Mouse (Mus musculus) embryonic facial prominence, embryonic 15.5 days (tissue): Measurements from ENCODE around the gene Stpg1. TPM values are rescaled to one million over a fixed set of nuclear protein-coding genes. Genes with fewer than 3 reads are reported as not detected.

Experiments used
- ATAC-seq: fragments of 200-750 bp; cut with Nextera tagmentation; 2 replicates; pipeline ENCODE4 v1.8.0; 2017; ENCODE audit warnings: low read depth, moderate TSS enrichment; ENCODE audit not compliant: insufficient number of reproducible peaks, low FRiP score, low TSS enrichment
- H3K27ac ChIP-seq: fragments of 300-500 bp; sonication (generic); replicated peaks from 2 replicates; pipeline ENCODE4 v1.5.1; 2015; ENCODE audit warnings: mild to moderate bottlenecking, inconsistent platforms
- H3K27me3 ChIP-seq: fragments of 300-500 bp; sonication (generic); 2 replicates; pipeline ENCODE4 v1.6.1; 2015; ENCODE audit warnings: inconsistent platforms
- H3K36me3 ChIP-seq: fragments of 300-500 bp; sonication (generic); 2 replicates; pipeline ENCODE4 v1.6.1; 2015; ENCODE audit warnings: mild to moderate bottlenecking, inconsistent platforms
- H3K4me1 ChIP-seq: fragments of 300-500 bp; sonication (generic); 2 replicates; pipeline ENCODE4 v1.6.1; 2015; ENCODE audit warnings: inconsistent platforms
- H3K4me2 ChIP-seq: fragments of 300-500 bp; sonication (generic); replicated peaks from 2 replicates; pipeline ENCODE4 v1.6.1; 2015; ENCODE audit warnings: mild to moderate bottlenecking, inconsistent platforms
- H3K4me3 ChIP-seq: fragments of 300-500 bp; sonication (generic); replicated peaks from 2 replicates; pipeline ENCODE4 v1.5.1; 2015; ENCODE audit warnings: mild to moderate bottlenecking, inconsistent platforms
- H3K9ac ChIP-seq: fragments of 300-500 bp; sonication (generic); 2 replicates; pipeline ENCODE4 v1.6.1; 2015; ENCODE audit warnings: inconsistent platforms
- H3K9me3 ChIP-seq: fragments of 300-500 bp; sonication (generic); replicated peaks from 2 replicates; pipeline ENCODE4 v1.6.1; 2016; ENCODE audit warnings: inconsistent platforms
- WGBS: fragments of 180-500 bp; shearing (Covaris S2); methylation state at CpG from one replicate; pipeline ENCODE4 v1.1.7; 2015; 5-methylcytosine and 5-hydroxymethylcytosine counted together
- polyA plus RNA-seq: library from polyadenylated mRNA; unstranded; fragments of >200 nt; fragmentation: Nextera tagmentation; extraction: Ambion mirVana; gene quantifications from 2 replicates; pipeline ENCODE4 v1.2.1, GENCODE M21; 2015

Stpg1 gene
- polyA plus RNA-seq, 1 experiment from 2014 or later: 1.9 TPM

DNA sequence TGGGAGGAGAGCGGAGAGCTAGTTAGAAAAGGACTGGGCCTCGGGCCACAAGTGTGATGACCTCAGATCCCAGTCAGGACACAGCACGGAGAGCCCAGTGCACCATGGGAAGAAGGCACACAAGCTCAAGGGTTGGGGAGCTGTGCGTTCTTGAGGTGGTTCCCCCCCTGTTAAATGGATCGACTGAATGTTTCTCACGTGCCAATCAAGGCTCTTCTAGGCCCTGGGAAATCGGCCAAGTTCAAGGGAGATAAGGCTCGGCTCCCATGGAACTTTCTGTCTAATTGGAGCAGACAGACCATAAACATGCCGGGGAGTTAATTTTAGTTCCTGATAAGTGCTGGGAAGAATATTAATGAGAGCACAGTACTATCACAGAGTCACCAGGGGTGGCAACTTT, 70.8 kb downstream of the Stpg1 start:
- WGBS: 49% methylated on average over 9 of the region's 9 CpGs
- H3K36me3 ChIP-seq: no peaks in the 10 kb centered on the region
- H3K4me2 ChIP-seq: no peak overlapping the region
- H3K27ac ChIP-seq: no peak overlapping the region
- no peak overlapping the region for H3K4me3 ChIP-seq
- peaks cover 51% of the 10 kb centered on the region for H3K4me1 ChIP-seq
- H3K27me3 ChIP-seq: peaks cover 20% of the 10 kb centered on the region
- no peak overlapping the region for H3K9ac ChIP-seq
- ATAC-seq: no peak
- H3K9me3 ChIP-seq: no peaks in the 10 kb centered on the region

DNA sequence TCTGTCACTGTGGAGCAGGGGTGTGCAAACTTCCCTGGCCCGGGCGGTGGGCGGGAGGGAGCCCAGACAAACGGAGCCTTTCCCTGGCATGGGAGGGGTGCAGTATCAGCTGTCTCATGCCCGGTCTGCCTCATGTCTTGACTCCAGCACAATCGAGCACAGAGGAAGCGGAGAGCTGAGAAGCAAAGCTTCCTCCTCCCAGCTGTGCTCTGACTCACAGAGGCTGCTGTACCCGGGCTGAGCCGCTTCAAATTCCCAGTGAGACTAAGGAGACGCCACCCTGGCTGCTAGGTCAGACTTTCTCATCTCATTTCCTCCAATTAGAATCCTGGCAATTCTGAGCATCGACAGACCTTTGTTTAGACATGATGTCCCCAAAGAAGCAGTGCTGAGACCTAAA, 72.5 kb downstream of the Stpg1 start:
- no peak overlapping the region for H3K4me3 ChIP-seq
- H3K4me1 ChIP-seq: peaks cover 61% of the 10 kb centered on the region
- H3K27ac ChIP-seq: no peak overlapping the region
- no peaks in the 10 kb centered on the region for H3K36me3 ChIP-seq
- H3K9me3 ChIP-seq: no peaks in the 10 kb centered on the region
- 27% methylated on average over 11 of the region's 11 CpGs for WGBS
- no peak overlapping the region for H3K4me2 ChIP-seq
- peaks cover 30% of the 10 kb centered on the region for H3K27me3 ChIP-seq
- no peak overlapping the region for H3K9ac ChIP-seq
- ATAC-seq: no peak

DNA sequence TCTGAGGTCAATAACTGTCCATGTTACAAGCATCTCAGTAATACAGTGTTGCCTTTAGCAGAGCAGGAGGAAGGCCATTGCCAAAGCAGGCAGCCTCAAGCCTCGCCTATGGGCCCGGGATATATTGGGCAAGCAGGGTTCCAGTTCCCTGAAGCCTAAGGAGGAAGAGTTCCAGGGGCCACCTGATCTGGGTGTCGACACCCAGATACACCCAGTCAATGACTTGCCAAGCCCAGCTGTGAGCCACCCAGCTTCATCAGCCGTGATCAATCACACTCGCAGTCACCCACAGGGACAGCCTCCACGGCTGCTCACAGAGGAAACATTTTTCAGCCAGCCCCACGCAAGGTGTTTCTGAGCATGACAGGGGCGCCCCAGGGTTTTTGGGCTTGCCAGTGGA, 72.9 kb downstream of the Stpg1 start:
- Histone ChIP-seq H3K27me3 (peaks cover 35% of the 10 kb centered on the region), H3K27ac (peak overlapping the region; percentile 19; the same call in 1 of the 2 replicates), H3K9ac (no peak overlapping the region), H3K4me3 (no peak overlapping the region), H3K9me3 (no peaks in the 10 kb centered on the region), H3K4me2 (no peak overlapping the region), H3K4me1 (peaks cover 66% of the 10 kb centered on the region), H3K36me3 (no peaks in the 10 kb centered on the region)
- ATAC-seq: no peak
- WGBS: 49% methylated on average over 8 of the region's 8 CpGs

DNA sequence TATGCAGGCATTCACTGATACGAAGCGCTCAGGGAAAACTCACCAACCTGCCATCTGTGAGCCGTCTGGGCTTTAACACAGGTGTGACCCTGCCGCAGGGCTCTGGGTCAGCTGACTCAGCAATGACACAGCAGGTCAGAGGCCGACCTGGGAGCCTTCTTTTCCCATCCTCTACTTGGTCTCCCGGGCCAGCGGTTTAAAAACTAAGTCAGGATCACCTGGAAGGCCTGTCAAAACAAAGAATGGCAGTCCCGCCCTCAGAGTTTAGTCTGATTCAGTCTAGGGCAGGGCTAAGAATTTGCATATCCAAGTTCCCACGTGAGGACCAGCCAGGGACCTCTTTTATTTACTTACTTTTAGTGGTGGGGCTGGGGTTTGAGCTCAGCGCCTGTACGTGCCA, 74.6 kb downstream of the Stpg1 start:
- peaks cover 74% of the 10 kb centered on the region for H3K4me1 ChIP-seq
- no peak for ATAC-seq
- 11% methylated on average over 11 of the region's 11 CpGs for WGBS

DNA sequence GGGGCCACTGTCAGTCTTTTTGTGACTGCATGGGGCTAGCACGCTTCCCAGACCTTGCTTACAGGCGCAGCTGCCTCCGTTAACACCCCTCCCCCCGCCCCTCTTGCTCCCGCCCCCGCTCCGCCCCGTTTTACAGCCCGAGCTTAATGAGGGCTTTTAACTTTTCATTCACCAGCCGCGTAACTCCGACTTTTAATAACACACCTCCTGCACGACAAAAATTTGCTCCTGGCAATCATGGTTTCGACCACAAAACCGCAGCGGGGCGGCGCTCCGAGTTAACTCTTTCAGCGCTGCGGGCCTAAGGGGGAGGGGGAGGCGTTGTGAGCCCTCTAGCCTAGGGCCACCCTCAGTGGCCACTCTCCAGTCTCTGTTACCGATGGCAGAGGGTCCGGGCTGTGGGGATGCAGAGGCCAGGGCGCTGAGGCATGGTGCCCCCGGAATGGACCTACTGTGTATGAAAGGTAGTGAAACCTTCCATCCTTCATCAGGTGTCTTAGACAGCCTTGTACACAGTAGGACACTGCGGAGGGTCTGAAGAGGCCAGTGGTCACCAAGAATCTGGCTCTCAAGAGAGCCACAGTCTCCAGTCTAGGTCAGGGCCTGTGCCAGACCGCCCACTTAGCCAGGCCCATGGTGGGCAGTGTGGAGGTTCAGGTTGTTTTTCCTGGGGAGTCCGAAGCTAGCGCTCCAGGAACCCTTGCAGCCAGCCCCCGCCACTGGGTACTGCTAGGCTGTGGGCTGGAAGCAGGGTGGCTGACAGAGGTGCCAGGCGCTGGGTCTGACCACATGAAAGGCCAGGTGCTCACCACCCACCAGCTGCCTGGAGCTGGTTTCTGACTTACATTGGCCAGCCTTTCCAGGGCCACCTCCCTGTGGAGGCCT, 75.8 kb downstream of the Stpg1 start:
- Histone ChIP-seq H3K9ac (no peak overlapping the region), H3K36me3 (no peaks in the 10 kb centered on the region), H3K4me1 (peaks cover 68% of the 10 kb centered on the region), H3K27ac (peak overlapping the region; percentile 58; the same call in 1 of the 2 replicates), H3K4me2 (peak overlapping the region; percentile 55), H3K9me3 (no peaks in the 10 kb centered on the region), H3K27me3 (peaks cover 58% of the 10 kb centered on the region), H3K4me3 (peak overlapping the region; percentile 35)
- peak; percentile 56; the same call in 1 of the 2 replicates for ATAC-seq
- WGBS: 10% methylated on average over 32 of the region's 32 CpGs

More for the DNA sequence above, 74.6 kb downstream of the Stpg1 start:
- Histone ChIP-seq H3K4me3 (peak overlapping the region; percentile 35; the same call in 1 of the 2 replicates), H3K9me3 (no peaks in the 10 kb centered on the region), H3K27me3 (peaks cover 52% of the 10 kb centered on the region), H3K4me2 (peak overlapping the region; percentile 55), H3K9ac (no peak overlapping the region), H3K36me3 (no peaks in the 10 kb centered on the region), H3K27ac (0 out of 2 replicates have a peak overlapping the region, but pooled peaks have one; percentile 31)

DNA sequence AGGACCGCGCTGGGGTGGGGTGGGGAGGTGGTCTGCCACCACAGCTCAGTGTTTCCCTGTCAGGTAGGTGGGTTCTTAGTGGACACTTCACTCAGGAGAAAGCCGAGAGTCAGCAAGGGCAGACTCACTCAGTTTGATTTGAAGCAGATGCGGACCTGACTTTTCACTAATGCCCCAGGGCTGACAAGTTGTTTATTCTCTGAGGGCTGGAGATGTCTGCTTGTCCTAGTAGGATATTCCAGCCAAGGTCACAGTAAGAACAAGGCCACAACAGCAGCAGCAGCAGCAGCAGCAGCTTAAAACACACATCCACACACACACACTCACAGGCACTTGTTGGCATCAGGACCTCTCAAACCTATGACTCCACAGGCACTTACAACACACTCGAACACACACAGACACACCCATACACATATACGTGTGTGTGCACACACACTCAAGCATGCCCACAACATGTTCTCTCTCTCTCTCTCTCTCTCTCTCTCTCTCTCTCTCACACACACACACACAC, 76.5 kb downstream of the Stpg1 start:
- H3K9me3 ChIP-seq: no peaks in the 10 kb centered on the region
- peak overlapping the region; percentile 35 for H3K4me3 ChIP-seq
- H3K9ac ChIP-seq: no peak overlapping the region
- H3K27ac ChIP-seq: peak overlapping the region; percentile 75; the same call in 1 of the 2 replicates
- peaks cover 66% of the 10 kb centered on the region for H3K4me1 ChIP-seq
- WGBS: 25% methylated on average over 6 of the region's 6 CpGs
- no peaks in the 10 kb centered on the region for H3K36me3 ChIP-seq
- ATAC-seq: no peak
- peak overlapping the region; percentile 55 for H3K4me2 ChIP-seq
- peaks cover 58% of the 10 kb centered on the region for H3K27me3 ChIP-seq

DNA sequence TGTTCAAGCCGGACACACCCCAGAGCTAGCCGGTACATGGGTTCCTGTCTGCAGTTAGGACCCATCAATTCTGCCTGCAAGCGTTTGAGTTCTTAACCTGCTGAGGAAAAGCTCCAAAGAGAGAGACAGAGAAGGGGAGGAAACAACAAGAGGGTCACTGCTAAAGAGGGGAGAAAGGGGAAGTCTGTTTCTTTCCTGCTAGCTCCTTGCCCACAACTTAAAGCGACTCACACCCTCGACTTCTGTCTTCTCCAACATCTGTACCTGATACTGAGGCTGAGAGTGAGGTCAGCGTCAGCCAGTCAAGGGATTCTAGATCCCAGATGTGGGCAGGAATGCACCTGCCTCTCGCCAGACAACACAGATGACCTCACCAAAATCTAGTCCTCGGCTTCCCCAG, 77.7 kb downstream of the Stpg1 start:
- Histone ChIP-seq H3K4me1 (peaks cover 65% of the 10 kb centered on the region), H3K9me3 (no peaks in the 10 kb centered on the region), H3K27me3 (peaks cover 58% of the 10 kb centered on the region), H3K9ac (no peak overlapping the region), H3K4me3 (peak overlapping the region; percentile 35), H3K36me3 (no peaks in the 10 kb centered on the region), H3K27ac (peak overlapping the region; percentile 75), H3K4me2 (peak overlapping the region; percentile 47; the same call in 1 of the 2 replicates)
- no peak for ATAC-seq
- 17% methylated on average over 8 of the region's 8 CpGs for WGBS

DNA sequence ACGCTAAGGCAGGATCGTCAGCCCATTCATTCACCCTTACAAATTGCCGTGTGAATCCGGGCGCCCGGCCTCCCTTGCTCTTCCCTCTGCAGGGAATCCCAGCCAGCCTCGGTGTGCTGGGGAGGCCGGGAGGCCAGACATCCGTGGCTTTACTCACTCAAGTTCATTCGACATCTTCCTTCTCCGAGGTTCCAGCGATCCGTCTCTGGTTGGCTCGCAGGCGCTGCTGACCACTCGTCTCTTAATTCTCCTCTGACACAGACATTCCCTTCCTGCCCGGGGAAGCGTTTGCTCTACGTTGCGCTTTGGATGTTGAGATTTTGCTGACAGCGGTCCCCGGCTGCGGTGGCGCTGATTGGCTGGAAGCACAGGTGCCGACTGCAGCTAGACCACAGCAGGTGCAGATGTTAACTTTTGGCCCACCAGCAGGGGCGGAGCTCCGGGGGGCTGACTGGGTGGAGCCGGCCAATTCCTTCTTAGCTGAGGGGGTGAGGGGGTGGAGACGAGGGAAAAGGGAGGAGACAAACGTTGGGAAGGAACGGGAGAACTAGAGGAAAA, 78.7 kb downstream of the Stpg1 start, which contains the start of gene Grhl3:
Gene Grhl3 (minus strand): TSS at position 380 of the 558 bp plus-strand sequence.
- peak within 1 kb of the TSS; percentile 75 for H3K27ac ChIP-seq
- under 1% methylated on average over 31 of the region's 31 CpGs for WGBS
- peak within 1 kb of the TSS; percentile 35 for H3K4me3 ChIP-seq
- no peaks in the 10 kb centered on the region for H3K36me3 ChIP-seq
- H3K9ac ChIP-seq: no peak within 1 kb of the TSS; the same call in 1 of the 2 replicates
- peaks cover 55% of the 10 kb centered on the region for H3K4me1 ChIP-seq
- no peak for ATAC-seq
- no peaks in the 10 kb centered on the region for H3K9me3 ChIP-seq
- H3K27me3 ChIP-seq: peaks cover 52% of the 10 kb centered on the region
- H3K4me2 ChIP-seq: peak within 1 kb of the TSS; percentile 47

DNA sequence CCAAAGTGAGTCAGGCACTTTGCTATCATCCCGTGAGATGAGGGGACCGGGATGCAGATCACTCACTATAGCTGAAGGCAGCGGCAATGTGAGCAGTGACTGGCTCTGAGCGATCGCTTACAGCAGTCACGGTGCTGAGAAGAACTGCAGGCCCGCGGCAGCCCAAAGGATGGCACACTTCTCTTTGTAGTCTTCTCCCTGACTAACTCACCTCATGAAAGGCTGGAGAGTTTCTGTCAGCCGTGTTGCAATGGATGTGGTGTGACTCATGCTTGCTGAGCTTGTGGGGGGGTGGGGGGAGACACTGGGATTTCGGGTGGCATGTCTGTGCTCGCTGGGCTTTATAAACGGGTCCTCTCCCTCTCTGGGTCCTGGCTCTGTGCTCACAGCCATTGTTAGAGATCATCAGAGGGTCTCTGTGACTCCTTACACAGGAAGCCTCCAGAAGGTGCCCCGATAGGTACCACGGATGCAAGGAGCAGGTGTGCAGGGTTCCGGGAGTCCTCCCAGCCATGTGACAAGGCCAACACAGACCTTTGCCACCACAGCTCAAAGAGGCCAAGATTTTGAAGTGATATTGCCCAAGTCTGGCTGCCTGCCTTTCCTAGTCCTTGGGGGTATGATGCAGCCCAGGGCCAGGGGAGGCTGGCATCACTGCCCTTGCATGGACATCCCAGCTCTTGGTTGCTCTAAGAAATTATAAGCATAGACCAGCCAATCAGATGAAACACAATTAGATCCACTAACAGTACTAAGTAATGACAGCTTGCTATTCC, 81.0 kb downstream of the Stpg1 start:
- no peak overlapping the region for H3K9ac ChIP-seq
- ATAC-seq: no peak
- no peak overlapping the region for H3K4me3 ChIP-seq
- peak overlapping the region; percentile 58; the same call in 1 of the 2 replicates for H3K27ac ChIP-seq
- no peaks in the 10 kb centered on the region for H3K36me3 ChIP-seq
- H3K9me3 ChIP-seq: no peaks in the 10 kb centered on the region
- peaks cover 35% of the 10 kb centered on the region for H3K4me1 ChIP-seq
- no peak overlapping the region for H3K4me2 ChIP-seq
- H3K27me3 ChIP-seq: peaks cover 37% of the 10 kb centered on the region
- 51% methylated on average over 15 of the region's 15 CpGs for WGBS

DNA sequence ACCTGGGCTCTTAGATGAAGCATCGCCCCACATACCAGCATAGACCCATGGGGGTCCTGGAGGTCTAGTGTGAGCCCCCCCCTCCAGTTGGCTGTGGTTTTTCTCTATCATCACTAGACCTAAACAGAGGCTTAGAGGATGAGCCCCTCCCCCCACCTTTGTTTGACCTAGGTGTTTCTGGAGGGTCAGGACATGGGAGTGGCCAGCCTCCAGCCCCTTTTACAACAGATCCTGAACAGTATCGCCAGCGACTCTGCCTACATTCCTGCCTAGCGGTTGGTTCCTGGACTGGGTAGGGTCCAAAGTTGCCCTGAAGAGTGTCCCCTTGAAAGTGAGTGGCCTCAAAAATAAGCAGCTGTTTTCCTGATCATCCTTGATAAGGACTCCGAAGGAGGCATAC, 83.9 kb downstream of the Stpg1 start:
- WGBS: 80% methylated on average over 5 of the region's 5 CpGs
- H3K9me3 ChIP-seq: no peaks in the 10 kb centered on the region

DNA sequence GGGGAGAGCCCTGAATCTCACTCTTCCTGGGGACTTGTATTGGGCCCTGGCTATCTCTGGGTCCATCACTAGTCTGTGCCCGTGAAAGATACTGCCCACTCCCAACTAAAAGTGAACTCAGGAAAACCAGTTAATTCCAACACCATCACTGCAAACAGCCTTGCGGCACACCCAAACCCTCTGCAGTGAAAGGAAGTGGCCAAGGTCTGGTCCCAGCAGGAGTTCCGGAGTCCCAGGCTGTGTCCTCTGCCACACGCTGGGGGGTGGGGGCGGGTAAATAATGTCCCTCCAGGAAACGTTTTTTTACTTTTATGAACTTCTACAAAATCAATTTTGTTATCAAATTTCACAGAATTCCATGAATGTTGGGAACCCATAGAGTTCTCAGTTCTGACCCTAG, 85.1 kb downstream of the Stpg1 start:
- no peak overlapping the region for H3K27ac ChIP-seq
- no peak overlapping the region for H3K4me2 ChIP-seq
- H3K36me3 ChIP-seq: no peaks in the 10 kb centered on the region
- no peak for ATAC-seq
- no peak overlapping the region for H3K4me3 ChIP-seq
- WGBS: 55% methylated on average over 6 of the region's 6 CpGs
- H3K27me3 ChIP-seq: peaks cover 4% of the 10 kb centered on the region
- H3K4me1 ChIP-seq: peaks cover 12% of the 10 kb centered on the region
- H3K9me3 ChIP-seq: no peaks in the 10 kb centered on the region
- no peak overlapping the region for H3K9ac ChIP-seq

More for the DNA sequence above, 83.9 kb downstream of the Stpg1 start:
- Histone ChIP-seq H3K4me1 (peaks cover 23% of the 10 kb centered on the region), H3K27ac (no peak overlapping the region), H3K9ac (no peak overlapping the region), H3K36me3 (no peaks in the 10 kb centered on the region), H3K4me2 (no peak overlapping the region), H3K27me3 (peaks cover 14% of the 10 kb centered on the region), H3K4me3 (no peak overlapping the region)
- no peak for ATAC-seq
